Mouse (Mus musculus) heart, embryonic 11.5 days (tissue): ENCODE measurements around the gene Vps13d. TPM values are rescaled to one million over a fixed set of nuclear protein-coding genes. Genes with fewer than 3 reads are reported as not detected.
A peak's percentile ranks its signal among the peaks of the same experiment; 100 is the strongest.

ENCODE experiments used
- ATAC-seq: fragments of 200-750 bp; cut with Nextera tagmentation; replicated peaks from 2 replicates; pipeline ENCODE4 v1.8.0; 2017; ENCODE audit warnings: moderate library complexity; ENCODE audit not compliant: insufficient number of reproducible peaks, low FRiP score, low TSS enrichment
- H3K27ac ChIP-seq: fragments of 300-500 bp; sonication (generic); 2 replicates; pipeline ENCODE4 v1.5.1; 2014; ENCODE audit warnings: mild to moderate bottlenecking, low read depth, low read length
- H3K27me3 ChIP-seq: fragments of 300-500 bp; sonication (generic); 2 replicates; pipeline ENCODE4 v1.6.1; 2014; ENCODE audit warnings: mild to moderate bottlenecking, low read length, mixed read lengths; ENCODE audit not compliant: control insufficient read depth, insufficient read depth
- H3K36me3 ChIP-seq: fragments of 300-500 bp; sonication (generic); 2 replicates; pipeline ENCODE4 v1.6.1; 2014; ENCODE audit warnings: mild to moderate bottlenecking, low read length, moderate library complexity, mixed read lengths; ENCODE audit not compliant: control insufficient read depth, insufficient read depth
- H3K4me1 ChIP-seq: fragments of 300-500 bp; sonication (generic); 2 replicates; pipeline ENCODE4 v1.6.1; 2014; ENCODE audit warnings: low read length; ENCODE audit not compliant: control insufficient read depth, insufficient read depth
- H3K4me2 ChIP-seq: fragments of 300-500 bp; sonication (generic); 2 replicates; pipeline ENCODE4 v1.6.1; 2014; ENCODE audit warnings: mild to moderate bottlenecking, moderate library complexity
- H3K4me3 ChIP-seq: fragments of 300-500 bp; sonication (generic); 2 replicates; pipeline ENCODE4 v1.5.1; 2014; ENCODE audit warnings: low read depth, low read length
- H3K9ac ChIP-seq: fragments of 300-500 bp; sonication (generic); 2 replicates; pipeline ENCODE4 v1.6.1; 2014; ENCODE audit warnings: mild to moderate bottlenecking, low read depth, low read length, moderate library complexity
- H3K9me3 ChIP-seq: fragments of 300-500 bp; sonication (generic); replicated peaks from 2 replicates; pipeline ENCODE4 v1.6.1; 2016; ENCODE audit warnings: low read length; ENCODE audit not compliant: control insufficient read depth
- WGBS: fragments of 180-500 bp; shearing (Covaris S2); extraction: QIAGEN DNeasy Blood & Tissue Kit; methylation state at CpG from one replicate; pipeline ENCODE4 v1.1.7; 2014; ENCODE audit not compliant: insufficient replicate concordance; 5-methylcytosine and 5-hydroxymethylcytosine counted together
- polyA plus RNA-seq: library from polyadenylated mRNA; unstranded; fragments of >200 nt; fragmentation: Nextera tagmentation; extraction: Ambion mirVana; gene quantifications from 2 replicates; pipeline ENCODE4 v1.2.1, GENCODE M21; 2014

Vps13d gene
- polyA plus RNA-seq, 1 experiment from 2014 or later = 12.0 TPM

GRCm38 (mm10) chr4:144940796-144941462, 253.9 kb downstream of the Vps13d start:
- 58% methylated on average over 13 of the region's 13 CpGs for WGBS
- no peaks in the 10 kb centered on the region for H3K9me3 ChIP-seq
- ATAC-seq = no peak
- no peaks in the 10 kb centered on the region for H3K27me3 ChIP-seq
- no peak overlapping the region for H3K4me3 ChIP-seq
- no peaks in the 10 kb centered on the region for H3K4me1 ChIP-seq
- no peak overlapping the region for H3K27ac ChIP-seq
- no peak overlapping the region for H3K4me2 ChIP-seq
- H3K36me3 ChIP-seq = no peaks in the 10 kb centered on the region
- H3K9ac ChIP-seq = no peak overlapping the region

GRCm38 (mm10) chr4:144939847-144940411, 254.9 kb downstream of the Vps13d start:
- H3K27me3 ChIP-seq = no peaks in the 10 kb centered on the region
- no peak overlapping the region for H3K4me2 ChIP-seq
- H3K36me3 ChIP-seq = no peaks in the 10 kb centered on the region
- H3K4me3 ChIP-seq = no peak overlapping the region
- H3K4me1 ChIP-seq = no peaks in the 10 kb centered on the region
- WGBS = 77% methylated on average over 4 of the region's 4 CpGs
- ATAC-seq = no peak
- no peak overlapping the region for H3K9ac ChIP-seq
- H3K9me3 ChIP-seq = no peaks in the 10 kb centered on the region
- no peak overlapping the region for H3K27ac ChIP-seq

- no peak for ATAC-seq
- no peaks in the 10 kb centered on the region for H3K9me3 ChIP-seq
- no peak overlapping the region for H3K4me3 ChIP-seq
Measured at GRCm38 (mm10) chr4:144936563-144937154, 258.1 kb downstream of the Vps13d start.

GRCm38 (mm10) chr4:144934501-144934900, 260.3 kb downstream of the Vps13d start:
- Histone ChIP-seq H3K27me3 (no peaks in the 10 kb centered on the region), H3K4me1 (peaks cover 15% of the 10 kb centered on the region), H3K4me3 (no peak overlapping the region), H3K4me2 (no peak overlapping the region), H3K9ac (no peak overlapping the region), H3K27ac (no peak overlapping the region), H3K36me3 (no peaks in the 10 kb centered on the region), H3K9me3 (no peaks in the 10 kb centered on the region)
- WGBS = 4% methylated on average over 1 of the region's 1 CpGs
- no peak for ATAC-seq

More at GRCm38 (mm10) chr4:144936563-144937154, 258.1 kb downstream of the Vps13d start:
- H3K4me2 ChIP-seq = no peak overlapping the region
- H3K27me3 ChIP-seq = no peaks in the 10 kb centered on the region
- 77% methylated on average over 3 of the region's 3 CpGs for WGBS
- H3K27ac ChIP-seq = no peak overlapping the region
- H3K9ac ChIP-seq = no peak overlapping the region
- no peaks in the 10 kb centered on the region for H3K36me3 ChIP-seq
- H3K4me1 ChIP-seq = no peaks in the 10 kb centered on the region

- no peak overlapping the region for H3K27ac ChIP-seq
- peaks cover 15% of the 10 kb centered on the region for H3K4me1 ChIP-seq
- no peak overlapping the region for H3K9ac ChIP-seq
- no peak for ATAC-seq
- no peaks in the 10 kb centered on the region for H3K27me3 ChIP-seq
- H3K4me3 ChIP-seq = no peak overlapping the region
- no peaks in the 10 kb centered on the region for H3K9me3 ChIP-seq
- no peaks in the 10 kb centered on the region for H3K36me3 ChIP-seq
- WGBS = 88% methylated on average over 7 of the region's 7 CpGs
- no peak overlapping the region for H3K4me2 ChIP-seq
Measured at GRCm38 (mm10) chr4:144931167-144931566, 263.6 kb downstream of the Vps13d start.

- peak; percentile 45; the same call in 1 of the 2 replicates for ATAC-seq
- Histone ChIP-seq H3K36me3 (no peaks in the 10 kb centered on the region), H3K4me3 (no peak overlapping the region), H3K27me3 (no peaks in the 10 kb centered on the region), H3K9me3 (no peaks in the 10 kb centered on the region), H3K4me1 (peaks cover 15% of the 10 kb centered on the region), H3K27ac (no peak overlapping the region; the same call in 1 of the 2 replicates), H3K4me2 (no peak overlapping the region), H3K9ac (no peak overlapping the region)
- WGBS = 12% methylated on average over 10 of the region's 10 CpGs
Measured at GRCm38 (mm10) chr4:144930366-144930765, 264.4 kb downstream of the Vps13d start.

GRCm38 (mm10) chr4:144929811-144930221, 265.0 kb downstream of the Vps13d start:
- H3K9me3 ChIP-seq = no peaks in the 10 kb centered on the region
- no peak overlapping the region for H3K4me2 ChIP-seq
- peak overlapping the region; percentile 38; the same call in 1 of the 2 replicates for H3K27ac ChIP-seq
- peaks cover 15% of the 10 kb centered on the region for H3K4me1 ChIP-seq
- WGBS = 73% methylated on average over 1 of the region's 1 CpGs
- no peak overlapping the region for H3K9ac ChIP-seq
- H3K4me3 ChIP-seq = no peak overlapping the region
- no peaks in the 10 kb centered on the region for H3K36me3 ChIP-seq
- no peaks in the 10 kb centered on the region for H3K27me3 ChIP-seq
- no peak for ATAC-seq

GRCm38 (mm10) chr4:144928693-144929436, 265.9 kb downstream of the Vps13d start:
- no peak for ATAC-seq
- WGBS = 78% methylated on average over 5 of the region's 5 CpGs
- no peak overlapping the region for H3K4me2 ChIP-seq
- no peak overlapping the region for H3K9ac ChIP-seq
- no peaks in the 10 kb centered on the region for H3K36me3 ChIP-seq
- no peaks in the 10 kb centered on the region for H3K9me3 ChIP-seq
- no peaks in the 10 kb centered on the region for H3K27me3 ChIP-seq
- peaks cover 15% of the 10 kb centered on the region for H3K4me1 ChIP-seq
- H3K4me3 ChIP-seq = no peak overlapping the region
- H3K27ac ChIP-seq = no peak overlapping the region
